ENCODE assay signal across 22 mouse cellular contexts in genomic region chr17:17631985-17632384, GRCm38 (mm10).
"Had no signal": no experiment of that assay in that cellular context is flagged by ENCODE, and none has a peak within 500 bp of the region (broad histone marks: within the 10 kb centered on the region; RNA-seq: fewer than 3 reads in every experiment).

No protein-coding gene starts in this region.

- ATAC-seq: hindbrain, postnatal 0 days; intestine, embryonic 16.5 days; liver, embryonic 12.5 days had no signal

- H3K4me1 ChIP-seq: heart, embryonic 10.5 days; heart, embryonic 12.5 days; hindbrain, embryonic 13.5 days; hindbrain, embryonic 15.5 days; limb, embryonic 15.5 days; liver, embryonic 12.5 days had no signal

- H3K9ac ChIP-seq: heart, embryonic 12.5 days; hindbrain, embryonic 13.5 days; hindbrain, embryonic 15.5 days; limb, embryonic 13.5 days; limb, embryonic 15.5 days; liver, embryonic 12.5 days; liver, embryonic 14.5 days had no signal

- DNase-seq: gastrocnemius, adult 2 months; gastrocnemius, postnatal 10 days; gastrocnemius, postnatal 25 days; heart, adult 18-20 months; heart, postnatal 10 days; kidney, adult 18-20 months; kidney, adult 8-10 months; kidney, postnatal 14 days; kidney, postnatal 36 days; layer of hippocampus, adult 9-11 months; layer of hippocampus, postnatal 36 days; left cerebral cortex, postnatal 4 days had no signal

- H3K4me3 ChIP-seq: gastrocnemius, adult 2 months; heart, embryonic 10.5 days; heart, embryonic 12.5 days; hindbrain, embryonic 13.5 days; hindbrain, embryonic 15.5 days; limb, embryonic 13.5 days; limb, embryonic 15.5 days; liver, embryonic 12.5 days had no signal

- H3K36me3 ChIP-seq: heart, embryonic 10.5 days; heart, embryonic 12.5 days; hindbrain, embryonic 13.5 days; hindbrain, embryonic 15.5 days; limb, embryonic 13.5 days; limb, embryonic 15.5 days; liver, embryonic 12.5 days had no signal

- H3K4me2 ChIP-seq: heart, embryonic 12.5 days; hindbrain, embryonic 13.5 days; hindbrain, embryonic 15.5 days; limb, embryonic 13.5 days; limb, embryonic 15.5 days; liver, embryonic 12.5 days had no signal

- H3K27me3 ChIP-seq: heart, embryonic 12.5 days; hindbrain, embryonic 13.5 days; hindbrain, embryonic 15.5 days; limb, embryonic 13.5 days; limb, embryonic 15.5 days; liver, embryonic 12.5 days had no signal

- H3K27ac ChIP-seq: gastrocnemius, adult 2 months; heart, embryonic 10.5 days; hindbrain, embryonic 13.5 days; hindbrain, embryonic 15.5 days; hindbrain, postnatal 0 days; limb, embryonic 13.5 days; limb, embryonic 15.5 days; liver, embryonic 12.5 days; liver, embryonic 14.5 days had no signal

- H3K9me3 ChIP-seq: heart, embryonic 10.5 days; heart, embryonic 12.5 days; hindbrain, embryonic 13.5 days; hindbrain, embryonic 15.5 days; limb, embryonic 13.5 days; limb, embryonic 15.5 days had no signal
